Mouse (Mus musculus): ENCODE measurements around the gene Trp53tg5.

DNA sequence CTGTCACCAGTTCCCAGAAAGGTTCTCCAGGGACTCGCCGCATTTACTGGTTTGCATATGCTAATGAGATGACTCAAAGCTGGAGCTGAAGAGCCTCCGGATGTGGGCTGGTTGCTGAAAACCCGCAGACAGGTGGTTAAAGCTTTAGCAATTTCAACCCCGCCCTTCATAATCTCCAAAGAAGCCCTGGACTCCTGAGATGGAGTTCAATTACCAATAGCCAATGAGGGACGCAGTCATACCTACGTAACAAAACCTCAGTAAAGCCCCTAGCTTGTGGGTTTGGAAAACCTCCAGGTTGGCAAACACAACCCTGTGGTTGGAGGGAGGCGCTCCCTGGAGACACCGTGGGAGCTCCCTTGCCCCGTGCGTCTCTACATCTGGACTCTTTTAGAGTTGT lies 48.3 kb upstream of the Trp53tg5 start:
- TF ChIP-seq EP300 (IDR thresholded peaks at IDR 0.05; ENCODE audit: low read length) (peak; percentile 98), MAFK (IDR thresholded peaks at IDR 0.05; ENCODE audit: insufficient replicate concordance, low read length) (peak; percentile 96), KAT2A (IDR thresholded peaks at IDR 0.05; ENCODE audit: insufficient replicate concordance, low read length) (peak; percentile 67; the same call in 1 of the 2 replicates), TCF12 (IDR thresholded peaks at IDR 0.05; ENCODE audit: low read depth, low read length) (peak; percentile 99)

Data from CH12.LX (cell line).